Mouse (Mus musculus) hindbrain, embryonic 10.5 days (tissue): ENCODE data around the gene Ttll5. TPM values are rescaled to one million over a fixed set of nuclear protein-coding genes. Genes with fewer than 3 reads are reported as not detected.
A peak's percentile ranks its signal among the peaks of the same experiment; 100 is the strongest.

ENCODE experiments used
- DNase-seq: peaks from one replicate; pipeline ENCODE4 v3.0.0-alpha.2; 2017; ENCODE audit warnings: low spot score
- H3K27ac ChIP-seq: fragments of 300-500 bp; sonication (generic); 2 replicates; pipeline ENCODE4 v1.5.1; 2016; ENCODE audit warnings: mild to moderate bottlenecking, moderate library complexity
- H3K27me3 ChIP-seq: fragments of 300-500 bp; sonication (generic); 2 replicates; pipeline ENCODE4 v1.6.1; 2016; ENCODE audit warnings: mild to moderate bottlenecking; ENCODE audit not compliant: poor library complexity, insufficient read depth, severe bottlenecking
- H3K36me3 ChIP-seq: fragments of 300-500 bp; sonication (generic); 2 replicates; pipeline ENCODE4 v1.6.1; 2016; ENCODE audit warnings: mild to moderate bottlenecking, moderate library complexity
- H3K4me1 ChIP-seq: fragments of 300-500 bp; sonication (generic); replicated peaks from 2 replicates; pipeline ENCODE4 v1.6.1; 2016; ENCODE audit warnings: mild to moderate bottlenecking
- H3K4me3 ChIP-seq: fragments of 300-500 bp; sonication (generic); 2 replicates; pipeline ENCODE4 v1.5.1; 2016; ENCODE audit warnings: mild to moderate bottlenecking, moderate library complexity
- H3K9me3 ChIP-seq: fragments of 300-500 bp; sonication (generic); 2 replicates; pipeline ENCODE4 v1.6.1; 2016; ENCODE audit warnings: mild to moderate bottlenecking, moderate library complexity
- WGBS: fragments of 180-500 bp; shearing (Covaris S2); methylation state at CpG from one replicate; pipeline ENCODE4 v1.1.7; 2016; 5-methylcytosine and 5-hydroxymethylcytosine counted together
- polyA plus RNA-seq: library from polyadenylated mRNA; unstranded; fragments of >200 nt; fragmentation: Nextera tagmentation; extraction: Ambion mirVana; gene quantifications from 2 replicates; pipeline ENCODE4 v1.2.1, GENCODE M21; 2016

Ttll5 gene
- polyA plus RNA-seq, 1 experiment from 2014 or later = 18.3 TPM

DNA sequence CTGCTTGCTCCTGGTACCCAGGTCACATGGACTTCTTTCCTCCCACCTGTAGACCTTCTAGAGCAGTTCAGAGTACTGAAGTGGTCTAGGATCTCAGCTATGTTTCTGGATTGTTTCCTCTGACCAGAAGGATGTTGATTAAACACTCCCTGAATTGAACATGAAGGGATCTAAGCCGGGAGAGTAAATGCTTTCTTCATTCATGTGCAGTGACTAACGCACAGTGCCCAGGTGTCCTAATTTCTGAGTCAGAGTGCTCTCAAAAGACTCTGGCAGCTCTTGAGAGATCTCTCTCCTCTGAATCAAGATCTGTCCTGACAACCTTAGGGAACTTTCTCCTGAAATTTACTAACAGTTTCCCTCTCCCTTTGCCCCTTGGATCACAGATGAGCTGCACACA is 187.7 kb downstream of the Ttll5 start:
- Histone ChIP-seq H3K36me3 (peaks cover 12% of the 10 kb centered on the region), H3K27me3 (no peaks in the 10 kb centered on the region), H3K4me1 (peaks cover 7% of the 10 kb centered on the region; the same call in 1 of the 2 replicates), H3K9me3 (no peaks in the 10 kb centered on the region), H3K4me3 (no peak overlapping the region), H3K27ac (no peak overlapping the region)
- no peak for DNase-seq
- 90% methylated on average over 2 of the region's 2 CpGs for WGBS

GRCm38 (mm10) chr12:86014174-86014573 is 189.7 kb downstream of the Ttll5 start:
- Histone ChIP-seq H3K27ac (no peak overlapping the region), H3K27me3 (no peaks in the 10 kb centered on the region), H3K36me3 (peaks cover 12% of the 10 kb centered on the region), H3K4me1 (0 out of 2 replicates have a peak, but pooled peaks cover 3% of the 10 kb centered on the region), H3K9me3 (no peaks in the 10 kb centered on the region), H3K4me3 (no peak overlapping the region)
- DNase-seq = no peak
- WGBS = 96% methylated on average over 2 of the region's 2 CpGs

- H3K4me3 ChIP-seq = no peak overlapping the region
- H3K27ac ChIP-seq = no peak overlapping the region
- WGBS = 90% methylated on average over 3 of the region's 3 CpGs
- 0 out of 2 replicates have a peak, but pooled peaks cover 3% of the 10 kb centered on the region for H3K4me1 ChIP-seq
- DNase-seq = no peak
- no peaks in the 10 kb centered on the region for H3K27me3 ChIP-seq
- no peaks in the 10 kb centered on the region for H3K9me3 ChIP-seq
- H3K36me3 ChIP-seq = peaks cover 12% of the 10 kb centered on the region
Measured at GRCm38 (mm10) chr12:86014621-86015020, 190.2 kb downstream of the Ttll5 start.

- Histone ChIP-seq H3K27me3 (no peaks in the 10 kb centered on the region), H3K4me1 (0 out of 2 replicates have a peak, but pooled peaks cover 3% of the 10 kb centered on the region), H3K9me3 (no peaks in the 10 kb centered on the region), H3K36me3 (peaks cover 12% of the 10 kb centered on the region), H3K4me3 (no peak overlapping the region), H3K27ac (no peak overlapping the region)
- 88% methylated on average over 2 of the region's 2 CpGs for WGBS
- DNase-seq = no peak
Measured at GRCm38 (mm10) chr12:86015114-86015513, 190.7 kb downstream of the Ttll5 start.

DNA sequence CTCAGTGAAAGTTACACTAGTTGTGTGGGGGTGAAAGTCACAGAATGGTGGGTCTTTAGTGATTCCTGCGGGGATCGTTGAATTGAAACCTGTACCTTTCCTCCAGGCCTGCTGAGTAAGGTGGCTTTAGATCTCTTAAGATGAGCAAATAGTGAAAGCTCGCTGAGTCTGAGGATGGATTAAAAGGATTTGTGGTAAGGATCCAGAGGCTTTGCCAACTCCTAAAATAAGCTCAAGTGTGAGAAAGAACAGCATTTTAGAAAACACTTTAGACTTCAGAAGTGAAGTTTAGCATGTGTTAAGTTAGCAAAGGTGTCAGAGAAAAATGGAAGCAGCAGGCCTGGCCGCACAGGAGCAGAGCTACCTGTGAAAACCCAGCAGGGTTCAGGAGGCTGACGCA is 192.9 kb downstream of the Ttll5 start:
- no peaks in the 10 kb centered on the region for H3K27me3 ChIP-seq
- no peaks in the 10 kb centered on the region for H3K9me3 ChIP-seq
- H3K27ac ChIP-seq = no peak overlapping the region
- no peak overlapping the region for H3K4me3 ChIP-seq
- H3K36me3 ChIP-seq = peaks cover 12% of the 10 kb centered on the region
- DNase-seq = no peak
- H3K4me1 ChIP-seq = 0 out of 2 replicates have a peak, but pooled peaks cover 3% of the 10 kb centered on the region
- 72% methylated on average over 5 of the region's 5 CpGs for WGBS

GRCm38 (mm10) chr12:86021583-86021982 is 197.1 kb downstream of the Ttll5 start:
- H3K27me3 ChIP-seq = no peaks in the 10 kb centered on the region
- H3K27ac ChIP-seq = no peak overlapping the region
- peaks cover 5% of the 10 kb centered on the region; the same call in 1 of the 2 replicates for H3K36me3 ChIP-seq
- H3K4me1 ChIP-seq = no peaks in the 10 kb centered on the region
- H3K4me3 ChIP-seq = no peak overlapping the region
- 85% methylated on average over 6 of the region's 6 CpGs for WGBS
- no peaks in the 10 kb centered on the region for H3K9me3 ChIP-seq
- no peak for DNase-seq

- no peaks in the 10 kb centered on the region for H3K9me3 ChIP-seq
- no peak overlapping the region for H3K27ac ChIP-seq
- H3K36me3 ChIP-seq = peaks cover 5% of the 10 kb centered on the region; the same call in 1 of the 2 replicates
- H3K4me1 ChIP-seq = no peaks in the 10 kb centered on the region
- H3K4me3 ChIP-seq = no peak overlapping the region
- H3K27me3 ChIP-seq = no peaks in the 10 kb centered on the region
- no peak for DNase-seq
- WGBS = 83% methylated on average over 9 of the region's 9 CpGs
Measured at GRCm38 (mm10) chr12:86022282-86022984, 198.0 kb downstream of the Ttll5 start.

GRCm38 (mm10) chr12:86023081-86023871 is 198.8 kb downstream of the Ttll5 start:
- Histone ChIP-seq H3K9me3 (no peaks in the 10 kb centered on the region), H3K27ac (no peak overlapping the region), H3K4me1 (no peaks in the 10 kb centered on the region), H3K4me3 (no peak overlapping the region), H3K36me3 (peaks cover 5% of the 10 kb centered on the region; the same call in 1 of the 2 replicates), H3K27me3 (no peaks in the 10 kb centered on the region)
- 94% methylated on average over 4 of the region's 4 CpGs for WGBS
- no peak for DNase-seq

DNA sequence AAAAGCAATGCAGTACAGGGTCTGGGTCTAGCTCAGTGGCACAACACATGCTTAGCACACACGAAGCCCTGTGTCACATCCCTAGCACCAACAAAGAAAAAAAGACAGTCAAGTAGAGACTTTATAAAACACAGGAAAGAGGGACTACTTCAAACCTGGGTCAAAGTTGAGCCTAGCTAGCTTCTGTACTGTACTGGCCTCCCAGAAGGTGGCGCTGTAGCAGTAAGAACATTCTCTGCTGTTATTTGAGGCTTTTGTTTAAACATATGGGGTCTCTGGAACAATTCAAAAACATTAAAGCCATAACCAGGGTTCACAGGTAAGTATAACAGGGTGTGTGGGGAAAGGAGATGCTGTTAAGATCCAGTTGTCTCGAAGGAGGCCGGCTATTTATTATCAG is 200.0 kb downstream of the Ttll5 start:
- no peak overlapping the region for H3K4me3 ChIP-seq
- H3K4me1 ChIP-seq = no peaks in the 10 kb centered on the region
- WGBS = 62% methylated on average over 4 of the region's 4 CpGs
- H3K27me3 ChIP-seq = no peaks in the 10 kb centered on the region
- peaks cover 5% of the 10 kb centered on the region; the same call in 1 of the 2 replicates for H3K36me3 ChIP-seq
- peak; percentile 33 for DNase-seq
- H3K9me3 ChIP-seq = no peaks in the 10 kb centered on the region
- no peak overlapping the region for H3K27ac ChIP-seq

GRCm38 (mm10) chr12:86025480-86025879 is 201.0 kb downstream of the Ttll5 start:
- H3K4me3 ChIP-seq = no peak overlapping the region

GRCm38 (mm10) chr12:86027000-86027399 is 202.5 kb downstream of the Ttll5 start:
- no peak overlapping the region for H3K27ac ChIP-seq
- H3K4me3 ChIP-seq = no peak overlapping the region
- H3K4me1 ChIP-seq = no peaks in the 10 kb centered on the region
- no peaks in the 10 kb centered on the region for H3K9me3 ChIP-seq
- WGBS = 80% methylated on average over 5 of the region's 5 CpGs
- no peaks in the 10 kb centered on the region for H3K27me3 ChIP-seq
- H3K36me3 ChIP-seq = peaks cover 5% of the 10 kb centered on the region; the same call in 1 of the 2 replicates
- no peak for DNase-seq

More at GRCm38 (mm10) chr12:86025480-86025879, 201.0 kb downstream of the Ttll5 start:
- H3K27ac ChIP-seq = no peak overlapping the region
- DNase-seq = no peak
- no peaks in the 10 kb centered on the region for H3K4me1 ChIP-seq
- peaks cover 5% of the 10 kb centered on the region; the same call in 1 of the 2 replicates for H3K36me3 ChIP-seq
- 91% methylated on average over 6 of the region's 6 CpGs for WGBS
- no peaks in the 10 kb centered on the region for H3K9me3 ChIP-seq
- H3K27me3 ChIP-seq = no peaks in the 10 kb centered on the region

- H3K4me1 ChIP-seq = peaks cover 4% of the 10 kb centered on the region; the same call in 1 of the 2 replicates
- H3K4me3 ChIP-seq = no peak overlapping the region
- peaks cover 5% of the 10 kb centered on the region; the same call in 1 of the 2 replicates for H3K36me3 ChIP-seq
- WGBS = 84% methylated on average over 1 of the region's 1 CpGs
- no peaks in the 10 kb centered on the region for H3K27me3 ChIP-seq
- H3K9me3 ChIP-seq = no peaks in the 10 kb centered on the region
- DNase-seq = no peak
- H3K27ac ChIP-seq = no peak overlapping the region
Measured at GRCm38 (mm10) chr12:86027747-86028146, 203.3 kb downstream of the Ttll5 start.

GRCm38 (mm10) chr12:86030932-86031331 is 206.5 kb downstream of the Ttll5 start:
- Histone ChIP-seq H3K4me3 (no peak overlapping the region), H3K27me3 (no peaks in the 10 kb centered on the region), H3K4me1 (peaks cover 17% of the 10 kb centered on the region), H3K27ac (no peak overlapping the region), H3K36me3 (peaks cover under 1% of the 10 kb centered on the region; the same call in 1 of the 2 replicates), H3K9me3 (no peaks in the 10 kb centered on the region)
- no peak for DNase-seq
- WGBS = 80% methylated on average over 5 of the region's 5 CpGs
